Mouse (Mus musculus) CH12.LX (cell line): Measurements from ENCODE around the gene Ttll7.

Experiments
- CTCF ChIP-seq, 2 experiments: IDR thresholded peaks in 1 of 2; conservative IDR thresholded peaks in 1 of 2; 2 replicates each; pipeline ENCODE4 v1.5.1; 2011 to 2012; ENCODE audit warnings: low read depth in 2 of 2, low read length in 2 of 2, improper control_type of control experiment in 1 of 2, inconsistent platforms in 1 of 2, mild to moderate bottlenecking in 1 of 2, moderate library complexity in 1 of 2
- ZMIZ1 ChIP-seq: IDR thresholded peaks from 2 replicates; pipeline ENCODE4 v1.6.1; 2012; ENCODE audit warnings: low read depth, mild to moderate bottlenecking, inconsistent platforms, low read length, improper control_type of control experiment

- TF ChIP-seq CTCF (conservative IDR thresholded peaks at IDR 0.05 in 1 of 2, IDR thresholded peaks at IDR 0.05 in 1 of 2; ENCODE audit: low read depth in 2 of 2, low read length in 2 of 2) = no peak
- TF ChIP-seq ZMIZ1 = no peak
Observed at GRCm38 (mm10) chr3:146962838-146963237, 110.7 kb downstream of the Ttll7 start.
